Comparison of ENCODE assay signal across 12 mouse cellular contexts in the genomic region with DNA sequence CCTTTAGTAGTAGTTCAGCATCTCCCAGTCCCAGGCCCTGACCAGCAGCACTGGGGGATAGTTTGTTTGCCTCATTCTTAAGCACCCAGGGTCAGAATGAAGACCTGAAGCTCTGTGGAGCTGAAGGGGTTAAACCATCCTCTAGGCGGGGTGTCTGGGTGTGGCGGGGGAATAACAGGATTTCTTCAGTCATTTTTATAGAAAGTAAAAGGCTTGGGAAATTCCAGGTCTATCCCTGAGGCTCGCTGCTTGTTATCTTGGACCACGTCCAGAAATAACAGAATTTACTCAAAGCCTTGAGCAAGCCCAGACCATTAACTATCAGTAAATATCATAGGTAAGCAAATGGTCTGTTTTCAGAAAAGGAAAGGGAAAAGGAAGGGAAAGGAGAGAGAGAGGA. TPM values are rescaled to one million over a fixed set of nuclear protein-coding genes. Genes with fewer than 3 reads are reported as not detected.
DNase-seq lines count a peak whose midpoint lies in the region; ATAC-seq and TF ChIP-seq lines count a peak whose summit lies in the region.
"Had no signal": no experiment of that assay in that cellular context is flagged by ENCODE, and none has a peak within 500 bp of the region (broad histone marks: within the 10 kb centered on the region; RNA-seq: fewer than 3 reads in every experiment).

No protein-coding gene starts in this region.

- TF ChIP-seq EP300 in lung, postnatal 0 days (IDR thresholded peaks at IDR 0.05), result no peak

- no peak for ATAC-seq in intestine, embryonic 14.5 days (replicated peaks; ENCODE audit: low FRiP score, low TSS enrichment, low read depth)
- ATAC-seq in intestine, postnatal 0 days, result no peak
- 0 out of 2 replicates have a peak, but pooled peaks have one; percentile 14 for ATAC-seq in lung, postnatal 0 days
- ATAC-seq in stomach, embryonic 14.5 days (ENCODE audit: insufficient number of reproducible peaks, insufficient read depth, low FRiP score, low read depth), result no peak
- ATAC-seq: forebrain, embryonic 16.5 days had no signal

- H3K27me3 ChIP-seq in intestine, embryonic 14.5 days (replicated peaks; ENCODE audit: control insufficient read depth, insufficient read depth, low read length), result no peaks in the 10 kb centered on the region
- H3K27me3 ChIP-seq in intestine, postnatal 0 days (replicated peaks; ENCODE audit: control insufficient read depth, insufficient read depth, low read length), result no peaks in the 10 kb centered on the region
- no peaks in the 10 kb centered on the region for H3K27me3 ChIP-seq in lung, postnatal 0 days (replicated peaks; ENCODE audit: insufficient read depth, low read length)
- H3K27me3 ChIP-seq in stomach, embryonic 14.5 days (ENCODE audit: control insufficient read depth, insufficient read depth, low read length), result no peaks in the 10 kb centered on the region
- H3K27me3 ChIP-seq: lung, embryonic 15.5 days had no signal

- 26% methylated on average over 4 of the region's 4 CpGs for WGBS in intestine, embryonic 14.5 days
- WGBS in intestine, postnatal 0 days, result 35% methylated on average over 4 of the region's 4 CpGs
- 12% methylated on average over 4 of the region's 4 CpGs for WGBS in lung, postnatal 0 days
- 17% methylated on average over 4 of the region's 4 CpGs for WGBS in stomach, embryonic 14.5 days

- H3K9ac ChIP-seq in intestine, embryonic 14.5 days (ENCODE audit: low read length), result no peak overlapping the region
- H3K9ac ChIP-seq in intestine, postnatal 0 days (ENCODE audit: low read depth, low read length), result no peak overlapping the region
- H3K9ac ChIP-seq in lung, postnatal 0 days (replicated peaks; ENCODE audit: low read depth), result no peak overlapping the region
- H3K9ac ChIP-seq in stomach, embryonic 14.5 days (replicated peaks; ENCODE audit: low read depth, low read length), result no peak overlapping the region
- H3K9ac ChIP-seq: lung, embryonic 15.5 days had no signal

- H3K36me3 ChIP-seq in intestine, embryonic 14.5 days (ENCODE audit: control insufficient read depth, insufficient read depth, low read length), result no peaks in the 10 kb centered on the region
- H3K36me3 ChIP-seq in intestine, postnatal 0 days (ENCODE audit: control insufficient read depth, insufficient read depth), result no peaks in the 10 kb centered on the region
- no peaks in the 10 kb centered on the region for H3K36me3 ChIP-seq in lung, postnatal 0 days (ENCODE audit: insufficient read depth, low read length)
- H3K36me3 ChIP-seq in stomach, embryonic 14.5 days (ENCODE audit: control insufficient read depth, insufficient read depth, low read length), result no peaks in the 10 kb centered on the region
- H3K36me3 ChIP-seq: lung, embryonic 15.5 days had no signal

- H3K4me2 ChIP-seq in intestine, embryonic 14.5 days (ENCODE audit: low read length), result no peak overlapping the region
- H3K4me2 ChIP-seq in intestine, postnatal 0 days (replicated peaks; ENCODE audit: low read depth), result no peak overlapping the region
- H3K4me2 ChIP-seq in lung, postnatal 0 days (replicated peaks; ENCODE audit: low read depth, low read length), result no peak overlapping the region
- no peak overlapping the region for H3K4me2 ChIP-seq in stomach, embryonic 14.5 days (replicated peaks; ENCODE audit: low read depth, low read length)
- H3K4me2 ChIP-seq: lung, embryonic 15.5 days had no signal

- no peak for TF ChIP-seq CTCF in intestine, postnatal 0 days (IDR thresholded peaks at IDR 0.05; ENCODE audit: low read depth)
- TF ChIP-seq CTCF in lung, postnatal 0 days (IDR thresholded peaks at IDR 0.05), result no peak

- no peak overlapping the region for H3K4me3 ChIP-seq in intestine, embryonic 14.5 days (ENCODE audit: low read depth, low read length)
- no peak overlapping the region for H3K4me3 ChIP-seq in intestine, postnatal 0 days (ENCODE audit: low read depth, low read length)
- no peak overlapping the region for H3K4me3 ChIP-seq in lung, postnatal 0 days (ENCODE audit: low read depth, low read length)
- no peak overlapping the region for H3K4me3 ChIP-seq in stomach, embryonic 14.5 days (ENCODE audit: low read depth, low read length)
- H3K4me3 ChIP-seq: lung, embryonic 15.5 days had no signal

- no peaks in the 10 kb centered on the region for H3K9me3 ChIP-seq in intestine, embryonic 14.5 days (ENCODE audit: control insufficient read depth, low read length)
- no peaks in the 10 kb centered on the region for H3K9me3 ChIP-seq in intestine, postnatal 0 days (ENCODE audit: control insufficient read depth)
- no peaks in the 10 kb centered on the region for H3K9me3 ChIP-seq in lung, postnatal 0 days (ENCODE audit: low read length)
- no peaks in the 10 kb centered on the region for H3K9me3 ChIP-seq in stomach, embryonic 14.5 days (ENCODE audit: control insufficient read depth, low read depth, low read length)
- H3K9me3 ChIP-seq: lung, embryonic 15.5 days had no signal

- peak overlapping the region; percentile 23; the same call in 1 of the 2 replicates for H3K27ac ChIP-seq in intestine, embryonic 14.5 days (ENCODE audit: low read depth)
- no peak overlapping the region for H3K27ac ChIP-seq in intestine, postnatal 0 days (ENCODE audit: low read depth, low read length)
- no peak overlapping the region for H3K27ac ChIP-seq in lung, postnatal 0 days (ENCODE audit: low read length)
- peak overlapping the region; percentile 29 for H3K27ac ChIP-seq in stomach, embryonic 14.5 days (ENCODE audit: low read length)
- H3K27ac ChIP-seq: lung, embryonic 15.5 days had no signal

- H3K4me1 ChIP-seq in intestine, embryonic 14.5 days (replicated peaks; ENCODE audit: control insufficient read depth, insufficient read depth, low read length), result peaks cover 16% of the 10 kb centered on the region; the same call in 1 of the 2 replicates
- H3K4me1 ChIP-seq in intestine, postnatal 0 days (replicated peaks; ENCODE audit: control insufficient read depth, insufficient read depth, low read length), result no peaks in the 10 kb centered on the region
- H3K4me1 ChIP-seq in lung, postnatal 0 days (ENCODE audit: insufficient read depth, low read depth, low read length), result peaks cover 3% of the 10 kb centered on the region; the same call in 1 of the 2 replicates
- H3K4me1 ChIP-seq in stomach, embryonic 14.5 days (ENCODE audit: control insufficient read depth, insufficient read depth, low read length), result peaks cover 20% of the 10 kb centered on the region

- no peak for DNase-seq in intestine, embryonic 14.5 days (ENCODE audit: low spot score)
- peak; percentile 52 for DNase-seq in lung, postnatal 0 days (ENCODE audit: low spot score)
- DNase-seq in lung, postnatal 14 days, result no peak
- peak; percentile 61 for DNase-seq in gonadal fat pad, adult 2 months (ENCODE audit: low read depth)
- no peak for DNase-seq in adrenal gland, adult 18-20 months (ENCODE audit: low spot score in 2 of 2)
- DNase-seq in cerebellum, postnatal 10 days, result no peak
- DNase-seq: thymus, adult 2 months had no signal

RNA-seq across cellular contexts. Expression of a gene that starts 39.3 kb away (rescaled TPM):
- polyA plus RNA-seq in intestine, embryonic 14.5 days (2014; fragmentation: Nextera tagmentation; extraction: Ambion mirVana), result 0.39 TPM in 1 of 2 replicates, not detected in the other
- polyA plus RNA-seq in intestine, postnatal 0 days (2015; fragmentation: Nextera tagmentation; extraction: Ambion mirVana), result 0.37 and 0.47 TPM in 2 replicates
- 0.23 TPM in 1 of 2 replicates, not detected in the other for polyA plus RNA-seq in lung, postnatal 0 days (2015; fragmentation: Nextera tagmentation; extraction: Ambion mirVana)
- 0.11 and 0.15 TPM in 2 replicates for polyA plus RNA-seq in gonadal fat pad, adult 2 months (2012; rRNA removed)
- 0.26 and 0.70 TPM in 2 replicates for polyA plus RNA-seq in stomach, embryonic 14.5 days (2014; fragmentation: Nextera tagmentation; extraction: Ambion mirVana)
- 1 to 10 TPM in 1 of 2 experiments, under 1 TPM in 1; 0.80 to 4.8 TPM for total RNA-seq in adrenal gland, adult 18-20 months (2021)
- total RNA-seq: hematopoietic stem cell, adult 5-6 weeks had no signal
- polyA plus RNA-seq: lung, embryonic 15.5 days had no signal

Comparison
In these comparisons a context has a peak if more than half of its experiments do, and no peak if none do; other contexts are left out.
1. DNase-seq: peak in lung, postnatal 0 days (single experiment) and gonadal fat pad, adult 2 months (single experiment); none in intestine, embryonic 14.5 days (single experiment), lung, postnatal 14 days (single experiment), adrenal gland, adult 18-20 months (0 of 2) and cerebellum, postnatal 10 days (0 of 2).
2. H3K27ac ChIP-seq: peak in intestine, embryonic 14.5 days (single experiment) and stomach, embryonic 14.5 days (single experiment); none in intestine, postnatal 0 days (single experiment) and lung, postnatal 0 days (single experiment).